Mouse (Mus musculus) liver, adult 2 months (tissue): ENCODE results near the gene Slc30a2.

Experiments
- CTCF ChIP-seq: fragments of 200-500 bp; IDR thresholded peaks from 2 replicates; pipeline ENCODE4 v1.5.1; 2011; ENCODE audit warnings: low read depth, low read length, control low read depth
- POLR2A ChIP-seq: fragments of 200-500 bp; IDR thresholded peaks from 2 replicates; pipeline ENCODE4 v1.6.1; 2011; ENCODE audit warnings: low read length, control low read depth; ENCODE audit not compliant: insufficient read depth; ENCODE audit errors: extremely low read depth

DNA sequence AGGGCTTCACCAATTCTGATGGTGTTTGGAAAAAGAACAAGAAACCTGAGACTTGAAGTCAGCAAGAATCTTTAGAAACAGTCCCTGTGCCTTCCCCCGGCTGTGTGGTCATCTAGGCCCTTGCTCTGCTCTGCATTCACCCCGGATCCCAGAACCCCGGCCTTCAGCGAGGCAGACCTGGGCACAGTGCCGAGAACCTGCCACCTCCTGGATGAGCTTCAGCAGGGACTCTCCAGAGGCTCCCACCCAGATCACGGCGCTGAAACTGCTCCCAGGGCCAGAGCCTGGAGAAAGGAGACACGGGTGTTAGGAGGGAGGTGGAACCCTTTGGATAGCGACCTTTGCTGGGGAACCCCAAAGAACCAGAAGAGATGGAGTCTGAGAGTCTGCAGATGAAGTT lies 19.1 kb downstream of the Slc30a2 start:
- TF ChIP-seq CTCF (no peak), POLR2A (no peak)
